Mouse (Mus musculus) cerebellum, postnatal 25 days (tissue): ENCODE measurements at regions not wholly inside any gene's neighbourhood (a gene's known extent, or its start where the extent isn't known, plus 50 kb on each side); places are given as distances from the start of the nearest gene placed in this dataset.
A peak's percentile ranks its signal among the peaks of the same experiment; 100 is the strongest.

ENCODE experiments used
- DNase-seq, 2 experiments: peaks; one replicate each; pipeline ENCODE4 v3.0.0; 2021; ENCODE audit warnings: mixed read lengths in 2 of 2

- peak in 1 of 2 experiments; percentile 48 for DNase-seq
Measured at GRCm38 (mm10) chr2:138824873-138825272, 568.5 kb downstream of the Btbd3 start.

GRCm38 (mm10) chr2:138827813-138828570, 571.6 kb downstream of the Btbd3 start:
- no peak for DNase-seq

- peak in 1 of 2 experiments; percentile 12 for DNase-seq
Measured at GRCm38 (mm10) chr2:138838846-138839245, 582.5 kb downstream of the Btbd3 start.

GRCm38 (mm10) chr2:138859121-138859520, 602.8 kb downstream of the Btbd3 start:
- DNase-seq: no peak

GRCm38 (mm10) chr2:138896563-138896962, 597.1 kb upstream of the Sptlc3 start:
- DNase-seq: no peak

GRCm38 (mm10) chr2:138897101-138897500, 596.6 kb upstream of the Sptlc3 start:
- DNase-seq: no peak

- peak in 1 of 2 experiments; percentile 35 for DNase-seq
Measured at GRCm38 (mm10) chr2:138937165-138937564, 556.5 kb upstream of the Sptlc3 start.

- peak in 1 of 2 experiments; percentile 12 for DNase-seq
Measured at GRCm38 (mm10) chr2:138939367-138939766, 554.3 kb upstream of the Sptlc3 start.

- DNase-seq: no peak
Measured at GRCm38 (mm10) chr2:138966110-138966790, 527.5 kb upstream of the Sptlc3 start.

GRCm38 (mm10) chr2:138974548-138974947, 519.2 kb upstream of the Sptlc3 start:
- no peak for DNase-seq

- DNase-seq: peak; percentile 52 to 66
Measured at GRCm38 (mm10) chr2:138990031-138990430, 503.7 kb upstream of the Sptlc3 start.

- no peak for DNase-seq
Measured at GRCm38 (mm10) chr2:139032105-139032812, 461.5 kb upstream of the Sptlc3 start.

- no peak for DNase-seq
Measured at GRCm38 (mm10) chr2:139034800-139035199, 458.9 kb upstream of the Sptlc3 start.

- no peak for DNase-seq
Measured at GRCm38 (mm10) chr2:139041671-139042273, 451.9 kb upstream of the Sptlc3 start.

GRCm38 (mm10) chr2:139044684-139045083, 449.0 kb upstream of the Sptlc3 start:
- no peak for DNase-seq

- no peak for DNase-seq
Measured at GRCm38 (mm10) chr2:139055249-139055648, 438.5 kb upstream of the Sptlc3 start.

- no peak for DNase-seq
Measured at GRCm38 (mm10) chr2:139069276-139069961, 424.3 kb upstream of the Sptlc3 start.

GRCm38 (mm10) chr2:139071690-139072089, 422.0 kb upstream of the Sptlc3 start:
- DNase-seq: no peak

GRCm38 (mm10) chr2:139093487-139094066, 400.1 kb upstream of the Sptlc3 start:
- DNase-seq: no peak

- no peak for DNase-seq
Measured at GRCm38 (mm10) chr2:139111669-139112068, 382.0 kb upstream of the Sptlc3 start.

GRCm38 (mm10) chr2:139114523-139114922, 379.2 kb upstream of the Sptlc3 start:
- DNase-seq: no peak

GRCm38 (mm10) chr2:139120905-139121304, 372.8 kb upstream of the Sptlc3 start:
- DNase-seq: no peak
